Mouse (Mus musculus): ENCODE data around the gene Cwc25. TPM values are rescaled to one million over a fixed set of nuclear protein-coding genes. Genes with fewer than 3 reads are reported as not detected.
"Not testable (repeated sequence)": the region's sequence is repeated elsewhere in the genome, so short reads cannot be mapped to it uniquely, and the experiment has no call there.

Cwc25 gene
- total RNA-seq, 2 experiments from 2014 or later, result 13.4 to 13.5 TPM

GRCm38 (mm10) chr11:97734810-97735209 is 31.5 kb downstream of the Cwc25 start:
- DNase-seq (ENCODE audit: low spot score in 2 of 2), result not testable (repeated sequence)

- DNase-seq (ENCODE audit: low spot score in 2 of 2), result no peak
Observed at GRCm38 (mm10) chr11:97733689-97734088, 32.7 kb downstream of the Cwc25 start.

- DNase-seq (ENCODE audit: low spot score in 2 of 2), result no peak
Observed at GRCm38 (mm10) chr11:97728730-97729129, 37.6 kb downstream of the Cwc25 start.

GRCm38 (mm10) chr11:97728311-97728710 is 38.0 kb downstream of the Cwc25 start:
- DNase-seq (ENCODE audit: low spot score in 2 of 2), result no peak

GRCm38 (mm10) chr11:97723709-97724108 is 42.6 kb downstream of the Cwc25 start:
- DNase-seq (ENCODE audit: low spot score in 2 of 2), result no peak

- no peak for DNase-seq (ENCODE audit: low spot score in 2 of 2)
Observed at GRCm38 (mm10) chr11:97721338-97721737, 45.0 kb downstream of the Cwc25 start.

GRCm38 (mm10) chr11:97719041-97719440 is 47.3 kb downstream of the Cwc25 start:
- no peak for DNase-seq (ENCODE audit: low spot score in 2 of 2)

- DNase-seq (ENCODE audit: low spot score in 2 of 2), result no peak
Observed at GRCm38 (mm10) chr11:97718281-97718860, 48.0 kb downstream of the Cwc25 start.

GRCm38 (mm10) chr11:97717369-97718280 is 48.7 kb downstream of the Cwc25 start:
- no peak for DNase-seq (ENCODE audit: low spot score in 2 of 2)

DNA sequence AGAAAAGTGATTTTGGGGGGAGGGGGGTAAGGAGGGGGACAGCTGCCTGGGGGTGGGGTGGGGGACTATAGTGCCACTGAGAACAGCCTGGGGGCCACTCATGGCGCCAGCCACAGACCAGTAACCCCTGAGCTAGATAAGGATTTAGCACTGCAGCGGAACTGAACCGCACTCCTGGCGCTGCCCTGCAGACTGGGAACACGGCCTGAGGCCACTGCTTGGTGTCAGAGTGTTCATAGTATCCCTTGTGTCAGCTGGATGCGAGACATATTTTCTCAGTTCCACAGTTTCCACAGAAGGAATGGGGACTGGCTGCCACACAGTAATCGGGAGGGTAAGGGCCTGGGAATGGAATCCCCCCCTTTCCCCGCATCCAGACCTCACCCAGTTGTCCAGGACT is 50.3 kb downstream of the Cwc25 start:
- DNase-seq (ENCODE audit: low spot score in 2 of 2), result no peak

DNA sequence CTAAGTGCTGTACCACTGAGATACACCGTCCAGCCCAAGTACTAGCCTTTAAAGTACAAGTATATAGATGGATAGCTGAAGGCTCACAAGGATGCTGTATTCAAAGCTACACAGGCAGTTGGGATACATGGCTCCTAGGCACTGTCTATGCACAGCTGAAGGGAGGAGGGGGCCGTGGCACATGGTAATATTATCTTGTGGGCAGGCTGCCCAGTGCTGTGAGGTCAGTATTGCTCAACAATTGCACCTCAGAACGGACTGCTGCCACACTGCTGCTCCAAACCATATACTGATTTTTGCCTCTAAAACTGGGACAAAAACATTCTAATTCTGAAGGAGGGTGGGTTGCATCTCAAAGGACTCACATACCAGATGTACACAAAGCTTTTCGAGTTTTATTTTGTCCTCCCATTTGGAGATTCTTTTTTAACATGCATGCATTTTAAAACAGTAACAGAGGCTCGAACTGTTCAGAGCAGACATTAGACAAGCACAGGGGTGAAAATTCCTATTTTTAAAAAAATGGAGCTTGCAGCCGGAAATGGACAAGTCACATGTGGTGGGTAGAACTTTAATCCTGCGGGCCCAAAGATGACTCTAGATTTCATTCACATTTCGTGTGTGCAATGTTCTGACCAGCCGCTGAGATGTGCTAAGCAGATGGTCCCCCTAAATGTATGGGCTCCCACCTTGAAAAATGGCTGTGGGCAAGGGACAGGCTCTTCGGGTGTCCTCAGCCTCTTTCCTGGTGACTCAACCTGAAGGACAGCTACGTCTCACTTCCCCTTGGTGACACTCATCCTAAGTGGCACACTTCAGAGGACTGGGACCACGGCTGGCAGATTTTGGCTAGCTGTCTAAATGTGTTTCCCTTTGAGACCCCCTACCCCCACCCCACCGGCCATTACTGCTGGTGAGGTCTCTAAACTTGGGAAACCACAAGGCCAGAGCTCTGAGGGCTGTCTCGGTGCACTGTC is 51.3 kb downstream of the Cwc25 start:
- DNase-seq (ENCODE audit: low spot score in 2 of 2), result no peak

DNA sequence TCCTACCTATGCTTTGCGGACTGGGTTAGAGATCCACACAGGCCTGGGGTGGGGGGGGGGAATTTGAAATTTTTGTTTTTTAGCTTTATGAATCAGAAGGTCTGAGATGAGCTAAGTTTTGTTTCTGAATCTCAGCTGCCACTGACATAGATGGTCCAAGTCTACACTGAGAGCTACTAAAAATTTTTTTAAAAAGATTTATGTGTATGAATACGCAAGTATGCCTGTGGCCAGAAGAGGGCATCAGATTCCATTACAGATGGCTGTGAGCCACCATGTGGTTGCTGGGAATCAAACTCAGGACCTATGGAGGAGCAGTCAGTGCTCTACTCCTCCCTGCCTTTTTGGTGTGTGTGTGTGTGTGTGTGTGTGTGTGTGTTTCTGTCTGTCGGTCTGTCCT is 52.0 kb downstream of the Cwc25 start:
- no peak for DNase-seq (ENCODE audit: low spot score in 2 of 2)

GRCm38 (mm10) chr11:97713896-97714295 is 52.5 kb downstream of the Cwc25 start:
- DNase-seq (ENCODE audit: low spot score in 2 of 2), result no peak

- DNase-seq (ENCODE audit: low spot score in 2 of 2), result no peak
Observed at GRCm38 (mm10) chr11:97712286-97712685, 54.1 kb downstream of the Cwc25 start.

DNA sequence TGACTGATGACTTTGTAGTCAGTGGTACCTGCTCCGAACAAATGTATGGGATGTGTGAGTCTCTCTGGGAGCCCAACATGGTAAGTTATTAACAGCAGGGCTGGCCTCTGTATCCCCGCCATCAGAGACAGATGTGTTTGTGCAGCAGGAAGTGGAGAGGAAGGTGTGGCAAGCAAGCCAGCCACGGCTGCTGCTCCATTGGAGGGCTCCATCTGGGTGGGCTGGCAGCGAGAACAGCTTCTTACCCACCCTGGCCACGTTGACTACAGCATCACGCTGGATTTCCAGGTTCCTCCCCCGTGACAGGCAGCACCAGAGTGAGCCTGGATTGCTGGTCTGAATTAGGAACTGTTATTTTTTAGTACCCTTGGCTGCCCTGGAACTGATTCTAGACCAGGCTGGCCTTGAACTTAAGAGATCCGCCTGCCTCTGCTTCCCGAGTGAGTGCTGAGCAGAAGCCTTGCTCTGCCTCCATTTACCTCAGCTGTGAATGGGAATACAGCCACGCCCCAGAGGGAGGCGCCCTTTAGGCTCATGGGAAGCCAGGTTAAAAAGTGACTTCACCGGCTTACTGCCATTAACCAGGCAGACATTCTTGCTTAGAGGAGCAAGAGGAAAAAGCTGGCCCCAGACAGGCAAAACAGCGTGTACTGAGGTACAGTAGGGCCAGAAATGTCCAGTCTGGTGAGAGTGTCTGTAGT is 55.0 kb downstream of the Cwc25 start:
- DNase-seq (ENCODE audit: low spot score in 2 of 2), result no peak

GRCm38 (mm10) chr11:97710067-97710466 is 56.3 kb downstream of the Cwc25 start:
- not testable (repeated sequence) for DNase-seq (ENCODE audit: low spot score in 2 of 2)

DNA sequence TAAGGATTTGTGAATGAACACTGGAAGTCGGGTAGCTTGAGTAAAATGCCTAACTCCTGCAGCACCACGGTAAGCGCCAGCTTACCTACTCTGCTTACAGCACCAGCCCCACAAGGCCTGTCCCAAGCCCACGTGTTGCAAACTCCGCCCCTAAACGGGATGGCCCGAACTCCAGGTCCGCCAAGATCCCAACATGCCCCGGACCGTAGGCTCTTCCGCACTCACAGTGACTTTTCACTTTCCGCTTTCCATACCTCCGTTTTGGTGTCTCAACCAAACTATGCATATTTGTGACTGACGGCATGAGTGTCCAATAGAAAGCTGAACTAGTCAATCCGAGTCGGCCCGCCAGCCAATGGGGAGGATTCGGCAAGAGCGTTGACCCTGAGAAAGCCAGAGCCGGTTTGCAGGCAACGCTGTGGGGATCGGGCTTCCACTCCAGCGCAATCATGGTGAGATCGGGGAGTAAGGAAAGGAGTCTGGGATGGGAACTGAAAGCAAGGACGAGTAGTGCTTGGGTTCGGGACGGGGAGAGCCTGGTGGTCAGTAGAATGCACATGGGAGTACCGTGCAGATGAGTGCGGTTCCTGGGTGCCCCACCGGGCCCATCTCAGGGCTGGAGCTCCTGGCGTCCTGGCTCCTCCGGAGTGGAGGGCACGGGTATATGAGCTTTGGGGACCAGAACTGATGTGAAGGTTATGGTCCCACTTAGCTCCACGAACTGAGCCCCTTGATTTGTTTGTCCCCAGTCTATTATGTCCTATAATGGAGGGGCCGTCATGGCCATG is 63.1 kb downstream of the Cwc25 start, which contains the start of gene Psmb3:
TSS of gene Psmb3 (plus strand) at position 361 of the 788 bp plus-strand sequence.
- DNase-seq (ENCODE audit: low spot score in 2 of 2), result peak; percentile 91 to 99

GRCm38 (mm10) chr11:97702393-97702745 is 64.0 kb downstream of the Cwc25 start:
- peak; percentile 80 to 88 for DNase-seq (ENCODE audit: low spot score in 2 of 2)

DNA sequence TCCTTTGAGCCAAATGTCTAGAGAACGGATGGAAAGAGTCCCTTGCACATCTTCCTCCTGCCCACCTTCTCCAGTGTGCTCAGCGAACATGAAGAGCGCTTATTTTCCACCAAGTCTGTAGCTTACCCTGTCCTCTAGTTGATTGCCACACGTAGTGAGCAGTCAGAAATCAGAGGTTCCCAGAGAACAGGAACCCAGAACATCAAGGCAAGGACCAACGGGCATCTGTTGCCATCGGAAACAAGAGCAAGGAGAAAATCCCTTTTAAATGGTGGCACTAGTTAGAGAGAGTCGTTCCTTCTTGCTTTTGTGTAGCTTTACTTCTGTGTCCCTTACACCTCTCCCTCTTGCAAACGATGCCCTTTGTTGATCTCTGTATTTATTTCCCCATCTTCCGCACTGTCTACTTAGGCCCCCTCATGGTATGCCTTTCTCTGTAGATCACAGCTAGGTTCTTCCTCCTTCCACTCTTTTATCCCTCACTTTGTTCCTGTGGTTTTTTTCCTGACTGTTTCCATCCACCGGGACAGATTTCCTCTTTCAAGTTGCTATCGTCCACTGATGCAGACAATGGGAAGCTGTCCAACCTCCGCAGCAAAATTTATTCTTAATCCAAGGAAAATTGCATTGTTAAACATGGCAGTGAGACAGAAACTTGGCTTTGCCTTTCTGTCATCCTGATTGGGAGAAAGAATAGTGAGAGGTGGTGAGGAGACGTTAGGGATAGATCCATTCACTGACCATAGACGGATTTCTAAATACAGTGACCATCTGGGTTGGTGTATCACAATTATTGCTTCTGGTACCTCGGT is 64.6 kb downstream of the Cwc25 start:
- DNase-seq (ENCODE audit: low spot score in 2 of 2), result no peak
